Mouse (Mus musculus) hindbrain, postnatal 0 days (tissue): ENCODE data around the gene Zfp212. TPM values are rescaled to one million over a fixed set of nuclear protein-coding genes. Genes with fewer than 3 reads are reported as not detected.

Experiments
- ATAC-seq: fragments of 200-750 bp; cut with Nextera tagmentation; 2 replicates; pipeline ENCODE4 v1.8.0; 2017; ENCODE audit warnings: mild to moderate bottlenecking, moderate TSS enrichment, moderate library complexity
- DNase-seq: peaks from one replicate; pipeline ENCODE4 v3.0.0-alpha.2; 2015; ENCODE audit warnings: low spot score
- H3K27ac ChIP-seq: fragments of 300-500 bp; sonication (generic); 2 replicates; pipeline ENCODE4 v1.5.1; 2014; ENCODE audit warnings: mild to moderate bottlenecking
- H3K27me3 ChIP-seq: fragments of 300-500 bp; sonication (generic); 2 replicates; pipeline ENCODE4 v1.6.1; 2014; ENCODE audit warnings: low read length, mixed read lengths; ENCODE audit not compliant: insufficient read depth
- H3K36me3 ChIP-seq: fragments of 300-500 bp; sonication (generic); 2 replicates; pipeline ENCODE4 v1.6.1; 2014; ENCODE audit warnings: low read length, mixed read lengths; ENCODE audit not compliant: insufficient read depth
- H3K4me1 ChIP-seq: fragments of 300-500 bp; sonication (generic); 2 replicates; pipeline ENCODE4 v1.6.1; 2014; ENCODE audit warnings: antibody characterized with exemption, low read length, mixed read lengths; ENCODE audit not compliant: insufficient read depth
- H3K4me2 ChIP-seq: fragments of 300-500 bp; sonication (generic); 2 replicates; pipeline ENCODE4 v1.6.1; 2014; ENCODE audit warnings: low read depth, mild to moderate bottlenecking, low read length, moderate library complexity, mixed read lengths
- H3K4me3 ChIP-seq: fragments of 300-500 bp; sonication (generic); 2 replicates; pipeline ENCODE4 v1.5.1; 2014; ENCODE audit warnings: low read length
- H3K9ac ChIP-seq: fragments of 300-500 bp; sonication (generic); replicated peaks from 2 replicates; pipeline ENCODE4 v1.6.1; 2014; ENCODE audit warnings: mild to moderate bottlenecking, low read length, moderate library complexity, mixed read lengths
- H3K9me3 ChIP-seq: fragments of 300-500 bp; sonication (generic); 2 replicates; pipeline ENCODE4 v1.6.1; 2016; ENCODE audit warnings: low read length, mixed read lengths
- CTCF ChIP-seq: IDR thresholded peaks from 2 replicates; pipeline ENCODE4 v1.5.1; 2016; ENCODE audit warnings: antibody characterized with exemption, control low read depth, low read depth
- WGBS: fragments of 180-500 bp; shearing (Covaris S2); extraction: QIAGEN DNeasy Blood & Tissue Kit; methylation state at CpG from one replicate; pipeline ENCODE4 v1.1.7; 2014; 5-methylcytosine and 5-hydroxymethylcytosine counted together
- polyA plus RNA-seq: library from polyadenylated mRNA; unstranded; fragments of >200 nt; fragmentation: Nextera tagmentation; extraction: Ambion mirVana; gene quantifications from 2 replicates; pipeline ENCODE4 v1.2.1, GENCODE M21; 2015
- total RNA-seq: library from RNA; depleted of rRNA; stranded (reverse); fragments of >200 nt; gene quantifications from 2 replicates; pipeline ENCODE4 v1.2.3, GENCODE M21; 2014

Gene Zfp212
- total and polyA plus RNA-seq, 2 experiments from 2014 or later = 15.3 to 19.6 TPM

- Histone ChIP-seq H3K4me3 (peak overlapping the region; percentile 89), H3K4me1 (peaks cover 10% of the 10 kb centered on the region), H3K27me3 (no peaks in the 10 kb centered on the region), H3K36me3 (no peaks in the 10 kb centered on the region), H3K9me3 (no peaks in the 10 kb centered on the region), H3K4me2 (peak overlapping the region; percentile 72), H3K27ac (peak overlapping the region; percentile 97), H3K9ac (peak overlapping the region; percentile 89)
- DNase-seq = no peak
- TF ChIP-seq CTCF = no peak
- 26% methylated on average over 11 of the region's 11 CpGs for WGBS
- peak; percentile 2; the same call in 1 of the 2 replicates for ATAC-seq
Observed at GRCm38 (mm10) chr6:47919646-47920446, 430 bp upstream of the Zfp212 start.

- 46% methylated on average over 12 of the region's 12 CpGs for WGBS
- Histone ChIP-seq H3K27ac (no peak overlapping the region), H3K9me3 (no peaks in the 10 kb centered on the region), H3K9ac (no peak overlapping the region), H3K27me3 (no peaks in the 10 kb centered on the region), H3K36me3 (no peaks in the 10 kb centered on the region; the same call in 1 of the 2 replicates), H3K4me1 (peaks cover 9% of the 10 kb centered on the region), H3K4me3 (peak overlapping the region; percentile 35), H3K4me2 (peak overlapping the region; percentile 69)
- TF ChIP-seq CTCF = no peak
- DNase-seq (no peak), ATAC-seq (peak; percentile 2; the same call in 1 of the 2 replicates)
Observed at GRCm38 (mm10) chr6:47942461-47942860, 22.2 kb downstream of the Zfp212 start.

- Histone ChIP-seq H3K9ac (peak overlapping the region; percentile 63), H3K4me1 (peaks cover 9% of the 10 kb centered on the region), H3K9me3 (no peaks in the 10 kb centered on the region), H3K4me3 (peak overlapping the region; percentile 35), H3K27me3 (no peaks in the 10 kb centered on the region), H3K27ac (peak overlapping the region; percentile 60), H3K36me3 (no peaks in the 10 kb centered on the region; the same call in 1 of the 2 replicates), H3K4me2 (peak overlapping the region; percentile 69)
- ATAC-seq (peak; percentile 91), DNase-seq (peak; percentile 61)
- 7% methylated on average over 64 of the region's 64 CpGs for WGBS
- peak; percentile 24 for TF ChIP-seq CTCF
Observed at GRCm38 (mm10) chr6:47943021-47943691, 22.9 kb downstream of the Zfp212 start.

- H3K27ac ChIP-seq = no peak overlapping the region
- peaks cover 9% of the 10 kb centered on the region for H3K4me1 ChIP-seq
- peak overlapping the region; percentile 35 for H3K4me3 ChIP-seq
- TF ChIP-seq CTCF = no peak
- H3K4me2 ChIP-seq = peak overlapping the region; percentile 69
- no peak for DNase-seq
- WGBS = 83% methylated on average over 3 of the region's 3 CpGs
- peak overlapping the region; percentile 63 for H3K9ac ChIP-seq
- ATAC-seq = peak; percentile 12; the same call in 1 of the 2 replicates
- no peaks in the 10 kb centered on the region; the same call in 1 of the 2 replicates for H3K36me3 ChIP-seq
- no peaks in the 10 kb centered on the region for H3K9me3 ChIP-seq
- no peaks in the 10 kb centered on the region for H3K27me3 ChIP-seq
Observed at GRCm38 (mm10) chr6:47943721-47944120, 23.4 kb downstream of the Zfp212 start.

- DNase-seq (no peak), ATAC-seq (no peak)
- 96% methylated on average over 4 of the region's 4 CpGs for WGBS
- Histone ChIP-seq H3K27ac (no peak overlapping the region), H3K4me1 (peaks cover 9% of the 10 kb centered on the region), H3K4me3 (no peak overlapping the region), H3K36me3 (no peaks in the 10 kb centered on the region; the same call in 1 of the 2 replicates), H3K27me3 (no peaks in the 10 kb centered on the region), H3K4me2 (no peak overlapping the region), H3K9me3 (no peaks in the 10 kb centered on the region), H3K9ac (no peak overlapping the region)
- no peak for TF ChIP-seq CTCF
Observed at GRCm38 (mm10) chr6:47947388-47947787, 27.1 kb downstream of the Zfp212 start.

GRCm38 (mm10) chr6:47953191-47953726, 33.0 kb downstream of the Zfp212 start, which contains the start of gene Zfp956:
Zfp956 (plus strand) TSS chr6:47953390.
- Histone ChIP-seq H3K9ac (peak within 1 kb of the TSS; percentile 73), H3K27ac (peak within 1 kb of the TSS; percentile 91), H3K4me3 (peak within 1 kb of the TSS; percentile 68), H3K27me3 (no peaks in the 10 kb centered on the region), H3K4me2 (peak within 1 kb of the TSS; percentile 94), H3K9me3 (no peaks in the 10 kb centered on the region), H3K4me1 (peaks cover 20% of the 10 kb centered on the region), H3K36me3 (peaks cover 16% of the 10 kb centered on the region)
- WGBS = under 1% methylated on average over 31 of the region's 31 CpGs
- ATAC-seq (peak; percentile 99), DNase-seq (peak; percentile 96)
- TF ChIP-seq CTCF = no peak; the same call in 1 of the 2 replicates
